Mouse (Mus musculus) heart, embryonic 15.5 days (tissue): ENCODE results near the gene Etv6. TPM values are rescaled to one million over a fixed set of nuclear protein-coding genes. Genes with fewer than 3 reads are reported as not detected.

ENCODE experiments used
- ATAC-seq: fragments of 200-750 bp; cut with Nextera tagmentation; replicated peaks from 2 replicates; pipeline ENCODE4 v1.8.0; 2017; ENCODE audit warnings: low read depth, moderate TSS enrichment; ENCODE audit not compliant: insufficient number of reproducible peaks, insufficient read depth, low FRiP score
- H3K27ac ChIP-seq: fragments of 300-500 bp; sonication (generic); 2 replicates; pipeline ENCODE4 v1.5.1; 2015; ENCODE audit warnings: mild to moderate bottlenecking, inconsistent platforms
- H3K27me3 ChIP-seq: fragments of 300-500 bp; sonication (generic); 2 replicates; pipeline ENCODE4 v1.6.1; 2015; ENCODE audit warnings: inconsistent platforms
- H3K36me3 ChIP-seq: fragments of 300-500 bp; sonication (generic); 2 replicates; pipeline ENCODE4 v1.6.1; 2015; ENCODE audit warnings: mild to moderate bottlenecking, inconsistent platforms
- H3K4me1 ChIP-seq: fragments of 300-500 bp; sonication (generic); replicated peaks from 2 replicates; pipeline ENCODE4 v1.6.1; 2015; ENCODE audit warnings: inconsistent platforms
- H3K4me2 ChIP-seq: fragments of 300-500 bp; sonication (generic); 2 replicates; pipeline ENCODE4 v1.6.1; 2015; ENCODE audit warnings: inconsistent platforms, mild to moderate bottlenecking, moderate library complexity
- H3K4me3 ChIP-seq: fragments of 300-500 bp; sonication (generic); 2 replicates; pipeline ENCODE4 v1.5.1; 2015; ENCODE audit warnings: mild to moderate bottlenecking, inconsistent platforms
- H3K9ac ChIP-seq: fragments of 300-500 bp; sonication (generic); 2 replicates; pipeline ENCODE4 v1.6.1; 2015; ENCODE audit warnings: mild to moderate bottlenecking, inconsistent platforms
- H3K9me3 ChIP-seq: fragments of 300-500 bp; sonication (generic); replicated peaks from 2 replicates; pipeline ENCODE4 v1.6.1; 2016; ENCODE audit warnings: inconsistent platforms
- WGBS: fragments of 180-500 bp; shearing (Covaris S2); methylation state at CpG from one replicate; pipeline ENCODE4 v1.1.7; 2015; ENCODE audit warnings: mixed read lengths; 5-methylcytosine and 5-hydroxymethylcytosine counted together
- polyA plus RNA-seq: library from polyadenylated mRNA; unstranded; fragments of >200 nt; fragmentation: Nextera tagmentation; extraction: Ambion mirVana; gene quantifications from 2 replicates; pipeline ENCODE4 v1.2.1, GENCODE M21; 2015

Gene Etv6
- polyA plus RNA-seq, 1 experiment from 2014 or later, result 9.9 TPM

- H3K9ac ChIP-seq, result no peak overlapping the region
- ATAC-seq, result no peak
- H3K9me3 ChIP-seq, result no peaks in the 10 kb centered on the region
- H3K36me3 ChIP-seq, result peaks cover 5% of the 10 kb centered on the region; the same call in 1 of the 2 replicates
- 91% methylated on average over 8 of the region's 8 CpGs for WGBS
- no peak overlapping the region for H3K27ac ChIP-seq
- no peak overlapping the region for H3K4me2 ChIP-seq
- H3K4me3 ChIP-seq, result no peak overlapping the region
- no peaks in the 10 kb centered on the region for H3K27me3 ChIP-seq
- peaks cover 27% of the 10 kb centered on the region for H3K4me1 ChIP-seq
Observed at GRCm38 (mm10) chr6:134112753-134113152, 77.3 kb downstream of the Etv6 start.

GRCm38 (mm10) chr6:134113168-134113567 is 77.7 kb downstream of the Etv6 start:
- Histone ChIP-seq H3K36me3 (peaks cover 5% of the 10 kb centered on the region; the same call in 1 of the 2 replicates), H3K4me1 (peaks cover 24% of the 10 kb centered on the region), H3K27ac (no peak overlapping the region), H3K4me3 (no peak overlapping the region), H3K9ac (no peak overlapping the region), H3K27me3 (no peaks in the 10 kb centered on the region), H3K9me3 (no peaks in the 10 kb centered on the region), H3K4me2 (no peak overlapping the region)
- no peak for ATAC-seq
- WGBS, result 55% methylated on average over 2 of the region's 2 CpGs

- no peak overlapping the region for H3K27ac ChIP-seq
- H3K9ac ChIP-seq, result no peak overlapping the region
- H3K4me1 ChIP-seq, result peaks cover 34% of the 10 kb centered on the region
- no peaks in the 10 kb centered on the region for H3K27me3 ChIP-seq
- 81% methylated on average over 14 of the region's 14 CpGs for WGBS
- H3K4me2 ChIP-seq, result no peak overlapping the region
- H3K9me3 ChIP-seq, result no peaks in the 10 kb centered on the region
- H3K36me3 ChIP-seq, result no peaks in the 10 kb centered on the region; the same call in 1 of the 2 replicates
- no peak overlapping the region for H3K4me3 ChIP-seq
- ATAC-seq, result no peak
Observed at GRCm38 (mm10) chr6:134115219-134115968, 79.9 kb downstream of the Etv6 start.

- WGBS, result 56% methylated on average over 13 of the region's 13 CpGs
- ATAC-seq, result no peak
- Histone ChIP-seq H3K4me2 (no peak overlapping the region), H3K4me3 (no peak overlapping the region), H3K4me1 (peaks cover 35% of the 10 kb centered on the region), H3K36me3 (no peaks in the 10 kb centered on the region), H3K27me3 (no peaks in the 10 kb centered on the region), H3K9ac (no peak overlapping the region), H3K27ac (no peak overlapping the region), H3K9me3 (no peaks in the 10 kb centered on the region)
Observed at GRCm38 (mm10) chr6:134117380-134117938, 82.0 kb downstream of the Etv6 start.

GRCm38 (mm10) chr6:134118506-134118905 is 83.0 kb downstream of the Etv6 start:
- no peak for ATAC-seq
- no peaks in the 10 kb centered on the region for H3K36me3 ChIP-seq
- H3K4me1 ChIP-seq, result peaks cover 29% of the 10 kb centered on the region
- H3K9ac ChIP-seq, result no peak overlapping the region
- H3K9me3 ChIP-seq, result no peaks in the 10 kb centered on the region
- H3K27ac ChIP-seq, result peak overlapping the region; percentile 11; the same call in 1 of the 2 replicates
- no peak overlapping the region for H3K4me3 ChIP-seq
- no peak overlapping the region for H3K4me2 ChIP-seq
- 68% methylated on average over 5 of the region's 5 CpGs for WGBS
- H3K27me3 ChIP-seq, result no peaks in the 10 kb centered on the region

- 0 out of 2 replicates have a peak overlapping the region, but pooled peaks have one; percentile 28 for H3K27ac ChIP-seq
- H3K9ac ChIP-seq, result no peak overlapping the region
- H3K4me1 ChIP-seq, result peaks cover 26% of the 10 kb centered on the region
- H3K4me2 ChIP-seq, result no peak overlapping the region
- H3K4me3 ChIP-seq, result no peak overlapping the region
- H3K27me3 ChIP-seq, result no peaks in the 10 kb centered on the region
- ATAC-seq, result peak; percentile 74
- H3K9me3 ChIP-seq, result no peaks in the 10 kb centered on the region
- 3% methylated on average over 4 of the region's 4 CpGs for WGBS
- H3K36me3 ChIP-seq, result no peaks in the 10 kb centered on the region
Observed at GRCm38 (mm10) chr6:134119136-134119535, 83.6 kb downstream of the Etv6 start.

- ATAC-seq, result no peak
- no peaks in the 10 kb centered on the region for H3K9me3 ChIP-seq
- H3K27ac ChIP-seq, result peak overlapping the region; percentile 18; the same call in 1 of the 2 replicates
- 54% methylated on average over 4 of the region's 4 CpGs for whole genome bisulfite sequencing
- H3K9ac ChIP-seq, result no peak overlapping the region
- H3K4me1 ChIP-seq, result peaks cover 26% of the 10 kb centered on the region
- no peak overlapping the region for H3K4me2 ChIP-seq
- no peak overlapping the region for H3K4me3 ChIP-seq
- H3K36me3 ChIP-seq, result no peaks in the 10 kb centered on the region
- H3K27me3 ChIP-seq, result no peaks in the 10 kb centered on the region
Observed at GRCm38 (mm10) chr6:134120227-134120626, 84.7 kb downstream of the Etv6 start.

- WGBS, result 57% methylated on average over 12 of the region's 12 CpGs
- Histone ChIP-seq H3K9me3 (no peaks in the 10 kb centered on the region), H3K4me3 (no peak overlapping the region), H3K27ac (peak overlapping the region; percentile 18), H3K27me3 (no peaks in the 10 kb centered on the region), H3K4me2 (no peak overlapping the region), H3K36me3 (no peaks in the 10 kb centered on the region), H3K9ac (no peak overlapping the region), H3K4me1 (peaks cover 26% of the 10 kb centered on the region)
- no peak for ATAC-seq
Observed at GRCm38 (mm10) chr6:134120712-134121111, 85.2 kb downstream of the Etv6 start.

- 85% methylated on average over 5 of the region's 5 CpGs for WGBS
- no peak overlapping the region for H3K9ac ChIP-seq
- ATAC-seq, result no peak
- no peaks in the 10 kb centered on the region for H3K9me3 ChIP-seq
- H3K4me3 ChIP-seq, result no peak overlapping the region
- no peak overlapping the region for H3K4me2 ChIP-seq
- H3K4me1 ChIP-seq, result peaks cover 20% of the 10 kb centered on the region
- no peaks in the 10 kb centered on the region for H3K27me3 ChIP-seq
- H3K36me3 ChIP-seq, result no peaks in the 10 kb centered on the region
- no peak overlapping the region for H3K27ac ChIP-seq
Observed at GRCm38 (mm10) chr6:134122945-134123344, 87.4 kb downstream of the Etv6 start.

- Histone ChIP-seq H3K9ac (no peak overlapping the region), H3K27ac (no peak overlapping the region), H3K4me1 (peaks cover 19% of the 10 kb centered on the region), H3K4me3 (no peak overlapping the region), H3K9me3 (no peaks in the 10 kb centered on the region), H3K27me3 (no peaks in the 10 kb centered on the region), H3K36me3 (no peaks in the 10 kb centered on the region), H3K4me2 (no peak overlapping the region)
- WGBS, result 84% methylated on average over 7 of the region's 7 CpGs
- no peak for ATAC-seq
Observed at GRCm38 (mm10) chr6:134123474-134123873, 88.0 kb downstream of the Etv6 start.

- H3K9ac ChIP-seq, result no peak overlapping the region
- WGBS, result 87% methylated on average over 10 of the region's 10 CpGs
- no peak overlapping the region for H3K4me3 ChIP-seq
- H3K9me3 ChIP-seq, result no peaks in the 10 kb centered on the region
- no peak overlapping the region for H3K4me2 ChIP-seq
- no peaks in the 10 kb centered on the region for H3K27me3 ChIP-seq
- peaks cover 4% of the 10 kb centered on the region for H3K36me3 ChIP-seq
- peaks cover 12% of the 10 kb centered on the region for H3K4me1 ChIP-seq
- ATAC-seq, result no peak
- no peak overlapping the region for H3K27ac ChIP-seq
Observed at GRCm38 (mm10) chr6:134124256-134124655, 88.8 kb downstream of the Etv6 start.

- no peaks in the 10 kb centered on the region for H3K27me3 ChIP-seq
- H3K4me2 ChIP-seq, result no peak overlapping the region
- ATAC-seq, result no peak
- no peak overlapping the region for H3K27ac ChIP-seq
- no peak overlapping the region for H3K4me3 ChIP-seq
- H3K36me3 ChIP-seq, result peaks cover 5% of the 10 kb centered on the region
- 89% methylated on average over 6 of the region's 6 CpGs for WGBS
- H3K9me3 ChIP-seq, result no peaks in the 10 kb centered on the region
- H3K4me1 ChIP-seq, result peaks cover 15% of the 10 kb centered on the region
- H3K9ac ChIP-seq, result no peak overlapping the region
Observed at GRCm38 (mm10) chr6:134127996-134128395, 92.5 kb downstream of the Etv6 start.
